Mouse (Mus musculus) intestine, embryonic 16.5 days (tissue): ENCODE data around the gene Mmel1. TPM values are rescaled to one million over a fixed set of nuclear protein-coding genes. Genes with fewer than 3 reads are reported as not detected.
A peak's percentile ranks its signal among the peaks of the same experiment; 100 is the strongest.

Experiments used
- ATAC-seq: fragments of 200-750 bp; cut with Nextera tagmentation; 2 replicates; pipeline ENCODE4 v1.8.0; 2017; ENCODE audit warnings: moderate TSS enrichment, moderate library complexity
- H3K27ac ChIP-seq: fragments of 300-500 bp; sonication (generic); 2 replicates; pipeline ENCODE4 v1.5.1; 2014; ENCODE audit warnings: mild to moderate bottlenecking, low read length
- H3K27me3 ChIP-seq: fragments of 300-500 bp; sonication (generic); replicated peaks from 2 replicates; pipeline ENCODE4 v1.6.1; 2014; ENCODE audit warnings: low read length, control low read depth, mixed read lengths; ENCODE audit not compliant: control insufficient read depth, insufficient read depth
- H3K36me3 ChIP-seq: fragments of 300-500 bp; sonication (generic); 2 replicates; pipeline ENCODE4 v1.6.1; 2014; ENCODE audit warnings: low read length, control low read depth; ENCODE audit not compliant: control insufficient read depth, insufficient read depth
- H3K4me1 ChIP-seq: fragments of 300-500 bp; sonication (generic); 2 replicates; pipeline ENCODE4 v1.6.1; 2014; ENCODE audit warnings: low read length, control low read depth, mixed read lengths; ENCODE audit not compliant: control insufficient read depth, insufficient read depth
- H3K4me2 ChIP-seq: fragments of 300-500 bp; sonication (generic); 2 replicates; pipeline ENCODE4 v1.6.1; 2014; ENCODE audit warnings: low read depth, low read length, control low read depth
- H3K4me3 ChIP-seq: fragments of 300-500 bp; sonication (generic); 2 replicates; pipeline ENCODE4 v1.5.1; 2014; ENCODE audit warnings: mild to moderate bottlenecking, low read length
- H3K9ac ChIP-seq: fragments of 300-500 bp; sonication (generic); 2 replicates; pipeline ENCODE4 v1.6.1; 2014; ENCODE audit warnings: low read depth, low read length
- H3K9me3 ChIP-seq: fragments of 300-500 bp; sonication (generic); 2 replicates; pipeline ENCODE4 v1.6.1; 2016; ENCODE audit warnings: low read length, control low read depth; ENCODE audit not compliant: control insufficient read depth
- WGBS: fragments of 180-500 bp; shearing (Covaris S2); extraction: QIAGEN DNeasy Blood & Tissue Kit; methylation state at CpG from one replicate; pipeline ENCODE4 v1.1.7; 2014; 5-methylcytosine and 5-hydroxymethylcytosine counted together
- polyA plus RNA-seq: library from polyadenylated mRNA; unstranded; fragments of >200 nt; fragmentation: Nextera tagmentation; extraction: Ambion mirVana; gene quantifications from 2 replicates; pipeline ENCODE4 v1.2.1, GENCODE M21; 2015

Mmel1 gene
- polyA plus RNA-seq, 1 experiment from 2014 or later: 0.10 TPM

GRCm38 (mm10) chr4:154897676-154898465 lies 28.5 kb downstream of the Mmel1 start:
- H3K4me1 ChIP-seq: peaks cover 15% of the 10 kb centered on the region
- H3K27ac ChIP-seq: no peak overlapping the region
- peak overlapping the region; percentile 96 for H3K4me2 ChIP-seq
- H3K4me3 ChIP-seq: peak overlapping the region; percentile 65
- H3K9ac ChIP-seq: peak overlapping the region; percentile 77
- no peaks in the 10 kb centered on the region for H3K36me3 ChIP-seq
- 62% methylated on average over 6 of the region's 6 CpGs for WGBS
- H3K27me3 ChIP-seq: no peaks in the 10 kb centered on the region
- ATAC-seq: no peak; the same call in 1 of the 2 replicates
- H3K9me3 ChIP-seq: no peaks in the 10 kb centered on the region

GRCm38 (mm10) chr4:154898506-154899446 lies 29.4 kb downstream of the Mmel1 start, which contains the start of gene Fam213b:
Fam213b (minus strand) TSS chr4:154899135.
- H3K4me2 ChIP-seq: peak within 1 kb of the TSS; percentile 96
- peak within 1 kb of the TSS; percentile 50 for H3K27ac ChIP-seq
- H3K36me3 ChIP-seq: no peaks in the 10 kb centered on the region
- peak; percentile 98 for ATAC-seq
- peaks cover 15% of the 10 kb centered on the region for H3K4me1 ChIP-seq
- H3K4me3 ChIP-seq: peak within 1 kb of the TSS; percentile 65
- H3K27me3 ChIP-seq: no peaks in the 10 kb centered on the region
- H3K9me3 ChIP-seq: no peaks in the 10 kb centered on the region
- 3% methylated on average over 43 of the region's 43 CpGs for WGBS
- peak within 1 kb of the TSS; percentile 77 for H3K9ac ChIP-seq

- Histone ChIP-seq H3K9ac (no peak overlapping the region), H3K9me3 (no peaks in the 10 kb centered on the region), H3K4me2 (no peak overlapping the region), H3K27ac (no peak overlapping the region), H3K4me1 (peaks cover 13% of the 10 kb centered on the region), H3K27me3 (no peaks in the 10 kb centered on the region), H3K36me3 (no peaks in the 10 kb centered on the region), H3K4me3 (no peak overlapping the region)
- 85% methylated on average over 2 of the region's 2 CpGs for WGBS
- no peak for ATAC-seq
Measured at GRCm38 (mm10) chr4:154902371-154902770, 33.0 kb downstream of the Mmel1 start.

- no peak overlapping the region for H3K27ac ChIP-seq
- ATAC-seq: peak; percentile 96
- peak overlapping the region; percentile 87 for H3K4me2 ChIP-seq
- H3K36me3 ChIP-seq: no peaks in the 10 kb centered on the region
- H3K9ac ChIP-seq: peak overlapping the region; percentile 68
- 2% methylated on average over 16 of the region's 16 CpGs for WGBS
- peak overlapping the region; percentile 56 for H3K4me3 ChIP-seq
- H3K9me3 ChIP-seq: no peaks in the 10 kb centered on the region
- no peaks in the 10 kb centered on the region for H3K27me3 ChIP-seq
- peaks cover 6% of the 10 kb centered on the region for H3K4me1 ChIP-seq
Measured at GRCm38 (mm10) chr4:154904185-154905071, 35.0 kb downstream of the Mmel1 start.

- peak; percentile 42; the same call in 1 of the 2 replicates for ATAC-seq
- Histone ChIP-seq H3K9ac (peak overlapping the region; percentile 53), H3K4me1 (peaks cover 19% of the 10 kb centered on the region), H3K36me3 (no peaks in the 10 kb centered on the region), H3K9me3 (no peaks in the 10 kb centered on the region), H3K27me3 (no peaks in the 10 kb centered on the region), H3K27ac (peak overlapping the region; percentile 51), H3K4me3 (no peak overlapping the region; the same call in 1 of the 2 replicates), H3K4me2 (peak overlapping the region; percentile 25; the same call in 1 of the 2 replicates)
- WGBS: 31% methylated on average over 17 of the region's 17 CpGs
Measured at GRCm38 (mm10) chr4:154907833-154908232, 38.4 kb downstream of the Mmel1 start.

- Histone ChIP-seq H3K4me1 (peaks cover 23% of the 10 kb centered on the region), H3K36me3 (no peaks in the 10 kb centered on the region), H3K9me3 (no peaks in the 10 kb centered on the region), H3K4me3 (no peak overlapping the region), H3K4me2 (no peak overlapping the region), H3K27ac (no peak overlapping the region), H3K9ac (no peak overlapping the region), H3K27me3 (no peaks in the 10 kb centered on the region)
- no peak for ATAC-seq
- WGBS: 85% methylated on average over 5 of the region's 5 CpGs
Measured at GRCm38 (mm10) chr4:154908490-154908889, 39.1 kb downstream of the Mmel1 start.

GRCm38 (mm10) chr4:154910606-154911522 lies 41.5 kb downstream of the Mmel1 start:
- Histone ChIP-seq H3K4me2 (peak overlapping the region; percentile 33), H3K9ac (peak overlapping the region; percentile 30; the same call in 1 of the 2 replicates), H3K9me3 (no peaks in the 10 kb centered on the region), H3K27me3 (no peaks in the 10 kb centered on the region), H3K4me1 (peaks cover 40% of the 10 kb centered on the region), H3K4me3 (no peak overlapping the region), H3K27ac (peak overlapping the region; percentile 6), H3K36me3 (no peaks in the 10 kb centered on the region)
- peak; percentile 18; the same call in 1 of the 2 replicates for ATAC-seq
- WGBS: 27% methylated on average over 15 of the region's 15 CpGs

GRCm38 (mm10) chr4:154911644-154912043 lies 42.3 kb downstream of the Mmel1 start:
- no peak overlapping the region for H3K4me2 ChIP-seq
- no peaks in the 10 kb centered on the region for H3K27me3 ChIP-seq
- no peaks in the 10 kb centered on the region for H3K9me3 ChIP-seq
- H3K4me3 ChIP-seq: no peak overlapping the region
- H3K27ac ChIP-seq: peak overlapping the region; percentile 6
- ATAC-seq: peak; percentile 42
- H3K9ac ChIP-seq: no peak overlapping the region
- H3K36me3 ChIP-seq: no peaks in the 10 kb centered on the region
- 46% methylated on average over 2 of the region's 2 CpGs for WGBS
- peaks cover 45% of the 10 kb centered on the region for H3K4me1 ChIP-seq
